Mouse (Mus musculus): ENCODE data around the gene Slain1. TPM values are rescaled to one million over a fixed set of nuclear protein-coding genes. Genes with fewer than 3 reads are reported as not detected.

Gene Slain1
- polyA plus RNA-seq, 1 experiment from 2014 or later: 0.28 TPM

GRCm38 (mm10) chr14:103712986-103713385 is 63.0 kb downstream of the Slain1 start:
- DNase-seq (no peak), ATAC-seq (peak; percentile 61)
- Histone ChIP-seq H3K4me1 (ENCODE audit: insufficient read depth) (no peaks in the 10 kb centered on the region), H3K4me2 (ENCODE audit: low read depth, low read length) (no peak overlapping the region; the same call in 1 of the 2 replicates), H3K27me3 (ENCODE audit: insufficient read depth, low read length) (no peaks in the 10 kb centered on the region), H3K9ac (replicated peaks) (no peak overlapping the region), H3K36me3 (replicated peaks; ENCODE audit: insufficient read depth, low read length) (no peaks in the 10 kb centered on the region), H3K27ac (ENCODE audit: low read depth) (no peak overlapping the region; the same call in 1 of the 2 replicates), H3K4me3 (ENCODE audit: low read depth, low read length) (no peak overlapping the region), H3K9me3 (ENCODE audit: low read length) (no peaks in the 10 kb centered on the region)
- WGBS (ENCODE audit: insufficient replicate concordance): 54% methylated on average over 5 of the region's 5 CpGs
- TF ChIP-seq CTCF (IDR thresholded peaks at IDR 0.05; ENCODE audit: low read depth) (no peak), EP300 (IDR thresholded peaks at IDR 0.05; ENCODE audit: low read depth) (no peak)

GRCm38 (mm10) chr14:103717516-103717915 is 67.5 kb downstream of the Slain1 start:
- no peaks in the 10 kb centered on the region for H3K36me3 ChIP-seq (replicated peaks; ENCODE audit: insufficient read depth, low read length)
- no peak for DNase-seq
- no peak for TF ChIP-seq EP300 (IDR thresholded peaks at IDR 0.05; ENCODE audit: low read depth)
- TF ChIP-seq CTCF (IDR thresholded peaks at IDR 0.05; ENCODE audit: low read depth): peak; percentile 70
- H3K4me3 ChIP-seq (ENCODE audit: low read depth, low read length): no peak overlapping the region
- no peak overlapping the region for H3K9ac ChIP-seq (replicated peaks)
- no peak overlapping the region for H3K27ac ChIP-seq (ENCODE audit: low read depth)
- WGBS (ENCODE audit: insufficient replicate concordance): 35% methylated on average over 5 of the region's 5 CpGs
- no peaks in the 10 kb centered on the region for H3K27me3 ChIP-seq (ENCODE audit: insufficient read depth, low read length)
- H3K9me3 ChIP-seq (ENCODE audit: low read length): no peaks in the 10 kb centered on the region
- H3K4me1 ChIP-seq (ENCODE audit: insufficient read depth): peaks cover 4% of the 10 kb centered on the region; the same call in 1 of the 2 replicates
- no peak overlapping the region for H3K4me2 ChIP-seq (ENCODE audit: low read depth, low read length)
- ATAC-seq: no peak

GRCm38 (mm10) chr14:103717979-103718378 is 68.0 kb downstream of the Slain1 start:
- DNase-seq (no peak), ATAC-seq (no peak)
- no peak overlapping the region for H3K27ac ChIP-seq (ENCODE audit: low read depth)
- no peaks in the 10 kb centered on the region for H3K27me3 ChIP-seq (ENCODE audit: insufficient read depth, low read length)
- no peaks in the 10 kb centered on the region for H3K36me3 ChIP-seq (replicated peaks; ENCODE audit: insufficient read depth, low read length)
- no peak overlapping the region for H3K9ac ChIP-seq (replicated peaks)
- no peak overlapping the region for H3K4me2 ChIP-seq (ENCODE audit: low read depth, low read length)
- H3K4me1 ChIP-seq (ENCODE audit: insufficient read depth): peaks cover 4% of the 10 kb centered on the region; the same call in 1 of the 2 replicates
- no peaks in the 10 kb centered on the region for H3K9me3 ChIP-seq (ENCODE audit: low read length)
- no peak for TF ChIP-seq CTCF (IDR thresholded peaks at IDR 0.05; ENCODE audit: low read depth)
- TF ChIP-seq EP300 (IDR thresholded peaks at IDR 0.05; ENCODE audit: low read depth): no peak
- no peak overlapping the region for H3K4me3 ChIP-seq (ENCODE audit: low read depth, low read length)
- 60% methylated on average over 5 of the region's 5 CpGs for WGBS (ENCODE audit: insufficient replicate concordance)

GRCm38 (mm10) chr14:103718393-103718792 is 68.4 kb downstream of the Slain1 start:
- Histone ChIP-seq H3K4me2 (ENCODE audit: low read depth, low read length) (no peak overlapping the region), H3K27me3 (ENCODE audit: insufficient read depth, low read length) (no peaks in the 10 kb centered on the region), H3K4me1 (ENCODE audit: insufficient read depth) (peaks cover 4% of the 10 kb centered on the region; the same call in 1 of the 2 replicates), H3K4me3 (ENCODE audit: low read depth, low read length) (no peak overlapping the region), H3K27ac (ENCODE audit: low read depth) (no peak overlapping the region), H3K9me3 (ENCODE audit: low read length) (no peaks in the 10 kb centered on the region), H3K9ac (replicated peaks) (no peak overlapping the region), H3K36me3 (replicated peaks; ENCODE audit: insufficient read depth, low read length) (no peaks in the 10 kb centered on the region)
- DNase-seq: no peak
- TF ChIP-seq EP300 (IDR thresholded peaks at IDR 0.05; ENCODE audit: low read depth): no peak
- TF ChIP-seq CTCF (IDR thresholded peaks at IDR 0.05; ENCODE audit: low read depth): no peak
- ATAC-seq: no peak
- 41% methylated on average over 5 of the region's 5 CpGs for WGBS (ENCODE audit: insufficient replicate concordance)

- Histone ChIP-seq H3K27me3 (ENCODE audit: insufficient read depth, low read length) (no peaks in the 10 kb centered on the region), H3K27ac (ENCODE audit: low read depth) (peak overlapping the region; percentile 57), H3K9me3 (ENCODE audit: low read length) (no peaks in the 10 kb centered on the region), H3K4me1 (ENCODE audit: insufficient read depth) (peaks cover 4% of the 10 kb centered on the region; the same call in 1 of the 2 replicates), H3K9ac (replicated peaks) (peak overlapping the region; percentile 48; the same call in 1 of the 2 replicates), H3K4me3 (ENCODE audit: low read depth, low read length) (peak overlapping the region; percentile 27), H3K4me2 (ENCODE audit: low read depth, low read length) (peak overlapping the region; percentile 64), H3K36me3 (replicated peaks; ENCODE audit: insufficient read depth, low read length) (no peaks in the 10 kb centered on the region)
- whole genome bisulfite sequencing (ENCODE audit: insufficient replicate concordance): 15% methylated on average over 15 of the region's 15 CpGs
- peak; percentile 86 for DNase-seq
- TF ChIP-seq CTCF (IDR thresholded peaks at IDR 0.05; ENCODE audit: low read depth) (peak; percentile 91), EP300 (IDR thresholded peaks at IDR 0.05; ENCODE audit: low read depth) (no peak)
- peak; percentile 80 for ATAC-seq
These were observed 69.0 kb downstream of the Slain1 start for GRCm38 (mm10) chr14:103718836-103719575.

- no peak for DNase-seq
- no peak for TF ChIP-seq CTCF (IDR thresholded peaks at IDR 0.05; ENCODE audit: low read depth)
- no peak for TF ChIP-seq EP300 (IDR thresholded peaks at IDR 0.05; ENCODE audit: low read depth)
- H3K27ac ChIP-seq (ENCODE audit: low read depth): no peak overlapping the region
- H3K9ac ChIP-seq (replicated peaks): no peak overlapping the region
- 53% methylated on average over 5 of the region's 7 CpGs for WGBS (ENCODE audit: insufficient replicate concordance)
- no peaks in the 10 kb centered on the region for H3K9me3 ChIP-seq (ENCODE audit: low read length)
- no peaks in the 10 kb centered on the region for H3K36me3 ChIP-seq (replicated peaks; ENCODE audit: insufficient read depth, low read length)
- ATAC-seq: peak; percentile 52
- H3K4me2 ChIP-seq (ENCODE audit: low read depth, low read length): no peak overlapping the region
- no peaks in the 10 kb centered on the region for H3K27me3 ChIP-seq (ENCODE audit: insufficient read depth, low read length)
- H3K4me3 ChIP-seq (ENCODE audit: low read depth, low read length): no peak overlapping the region
- H3K4me1 ChIP-seq (ENCODE audit: insufficient read depth): peaks cover 4% of the 10 kb centered on the region; the same call in 1 of the 2 replicates
These were observed 70.1 kb downstream of the Slain1 start for GRCm38 (mm10) chr14:103720163-103720562.
